Mouse (Mus musculus) cerebellum, adult 2 months (tissue): ENCODE results near the gene Lamtor4.

Experiments
- CTCF ChIP-seq: fragments of 200-500 bp; IDR thresholded peaks from 2 replicates; pipeline ENCODE4 v1.5.1; 2011; ENCODE audit warnings: low read depth, mild to moderate bottlenecking, control low read depth, low read length, moderate library complexity, borderline replicate concordance; ENCODE audit not compliant: insufficient read depth
- POLR2A ChIP-seq: fragments of 200-500 bp; IDR thresholded peaks from 2 replicates; pipeline ENCODE4 v1.6.1; 2011; ENCODE audit warnings: low read length, control low read depth, borderline replicate concordance; ENCODE audit not compliant: insufficient read depth

DNA sequence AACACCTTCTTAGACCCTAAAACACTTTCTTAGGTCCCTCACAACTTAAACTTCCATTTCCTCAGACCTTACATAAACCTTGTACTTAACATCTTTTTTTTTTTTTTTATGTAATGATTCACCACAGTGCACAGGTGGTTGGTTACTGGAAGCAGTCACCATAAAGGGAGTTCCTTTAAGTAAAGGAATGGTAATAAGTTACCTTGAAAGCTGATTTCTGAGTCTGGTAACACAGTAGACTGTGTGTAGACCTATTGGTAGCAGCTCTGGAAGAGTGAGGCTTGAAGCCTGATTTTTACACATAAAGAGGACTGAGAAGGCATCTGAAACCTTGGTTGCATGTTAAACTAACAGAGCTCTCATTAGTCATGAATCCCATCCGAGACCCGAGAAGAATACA is 35.4 kb upstream of the Lamtor4 start:
- TF ChIP-seq CTCF (no peak), POLR2A (no peak)
